Mouse (Mus musculus): ENCODE data around the gene Tor1b. TPM values are rescaled to one million over a fixed set of nuclear protein-coding genes. Genes with fewer than 3 reads are reported as not detected.

Tor1b gene
- polyA plus RNA-seq, 1 experiment from 2014 or later = 20.1 TPM

GRCm38 (mm10) chr2:30995432-30995996 lies 42.8 kb downstream of the Tor1b start:
- H3K4me3 ChIP-seq (ENCODE audit: low read depth, low read length) = no peak overlapping the region
- TF ChIP-seq CTCF (IDR thresholded peaks at IDR 0.05; ENCODE audit: low read depth) (no peak), EP300 (optimal IDR thresholded peaks at IDR 0.05) (no peak)
- H3K27me3 ChIP-seq (ENCODE audit: control insufficient read depth, insufficient read depth, low read length) = no peaks in the 10 kb centered on the region
- H3K9ac ChIP-seq (ENCODE audit: low read length) = no peak overlapping the region
- no peaks in the 10 kb centered on the region for H3K4me1 ChIP-seq (replicated peaks; ENCODE audit: control insufficient read depth, insufficient read depth)
- ATAC-seq (ENCODE audit: low FRiP score, low TSS enrichment) (0 out of 2 replicates have a peak, but pooled peaks have one; percentile 23), DNase-seq (ENCODE audit: low spot score) (no peak)
- no peaks in the 10 kb centered on the region for H3K36me3 ChIP-seq (ENCODE audit: control insufficient read depth, insufficient read depth, low read length)
- H3K4me2 ChIP-seq (replicated peaks; ENCODE audit: low read depth) = no peak overlapping the region
- no peak overlapping the region for H3K27ac ChIP-seq (replicated peaks)
- no peaks in the 10 kb centered on the region for H3K9me3 ChIP-seq (ENCODE audit: control insufficient read depth, low read length)
- WGBS = 76% methylated on average over 11 of the region's 11 CpGs

GRCm38 (mm10) chr2:30998443-30999260 lies 45.9 kb downstream of the Tor1b start:
- H3K9me3 ChIP-seq (ENCODE audit: control insufficient read depth, low read length) = no peaks in the 10 kb centered on the region
- H3K27ac ChIP-seq (replicated peaks) = no peak overlapping the region
- no peak overlapping the region for H3K4me3 ChIP-seq (ENCODE audit: low read depth, low read length)
- H3K4me1 ChIP-seq (replicated peaks; ENCODE audit: control insufficient read depth, insufficient read depth) = no peaks in the 10 kb centered on the region
- no peak overlapping the region for H3K4me2 ChIP-seq (replicated peaks; ENCODE audit: low read depth)
- no peaks in the 10 kb centered on the region; the same call in 1 of the 2 replicates for H3K36me3 ChIP-seq (ENCODE audit: control insufficient read depth, insufficient read depth, low read length)
- WGBS = 64% methylated on average over 8 of the region's 8 CpGs
- TF ChIP-seq CTCF (IDR thresholded peaks at IDR 0.05; ENCODE audit: low read depth) = no peak
- no peak for TF ChIP-seq EP300 (optimal IDR thresholded peaks at IDR 0.05)
- no peak overlapping the region for H3K9ac ChIP-seq (ENCODE audit: low read length)
- no peaks in the 10 kb centered on the region for H3K27me3 ChIP-seq (ENCODE audit: control insufficient read depth, insufficient read depth, low read length)
- no peak for ATAC-seq (ENCODE audit: low FRiP score, low TSS enrichment)
- DNase-seq (ENCODE audit: low spot score) = no peak

- H3K9ac ChIP-seq (ENCODE audit: low read length) = no peak overlapping the region
- no peaks in the 10 kb centered on the region for H3K9me3 ChIP-seq (ENCODE audit: control insufficient read depth, low read length)
- no peak for ATAC-seq (ENCODE audit: low FRiP score, low TSS enrichment)
- no peak for TF ChIP-seq EP300 (optimal IDR thresholded peaks at IDR 0.05)
- TF ChIP-seq CTCF (IDR thresholded peaks at IDR 0.05; ENCODE audit: low read depth) = no peak
- H3K4me2 ChIP-seq (replicated peaks; ENCODE audit: low read depth) = no peak overlapping the region
- no peak overlapping the region for H3K4me3 ChIP-seq (ENCODE audit: low read depth, low read length)
- H3K36me3 ChIP-seq (ENCODE audit: control insufficient read depth, insufficient read depth, low read length) = peaks cover under 1% of the 10 kb centered on the region; the same call in 1 of the 2 replicates
- H3K27me3 ChIP-seq (ENCODE audit: control insufficient read depth, insufficient read depth, low read length) = no peaks in the 10 kb centered on the region
- no peaks in the 10 kb centered on the region for H3K4me1 ChIP-seq (replicated peaks; ENCODE audit: control insufficient read depth, insufficient read depth)
- DNase-seq (ENCODE audit: low spot score) = no peak
- H3K27ac ChIP-seq (replicated peaks) = no peak overlapping the region
- 92% methylated on average over 10 of the region's 10 CpGs for WGBS
Observed at GRCm38 (mm10) chr2:31002857-31003256, 50.1 kb downstream of the Tor1b start.

- TF ChIP-seq EP300 (optimal IDR thresholded peaks at IDR 0.05) (no peak), CTCF (IDR thresholded peaks at IDR 0.05; ENCODE audit: low read depth) (no peak)
- Histone ChIP-seq H3K27ac (replicated peaks) (no peak overlapping the region), H3K27me3 (ENCODE audit: control insufficient read depth, insufficient read depth, low read length) (no peaks in the 10 kb centered on the region), H3K4me2 (replicated peaks; ENCODE audit: low read depth) (no peak overlapping the region), H3K36me3 (ENCODE audit: control insufficient read depth, insufficient read depth, low read length) (peaks cover 4% of the 10 kb centered on the region; the same call in 1 of the 2 replicates), H3K4me1 (replicated peaks; ENCODE audit: control insufficient read depth, insufficient read depth) (no peaks in the 10 kb centered on the region), H3K9ac (ENCODE audit: low read length) (no peak overlapping the region), H3K4me3 (ENCODE audit: low read depth, low read length) (no peak overlapping the region), H3K9me3 (ENCODE audit: control insufficient read depth, low read length) (no peaks in the 10 kb centered on the region)
- DNase-seq (ENCODE audit: low spot score) (no peak), ATAC-seq (ENCODE audit: low FRiP score, low TSS enrichment) (no peak)
- 66% methylated on average over 2 of the region's 2 CpGs for WGBS
Observed at GRCm38 (mm10) chr2:31005453-31005852, 52.7 kb downstream of the Tor1b start.

GRCm38 (mm10) chr2:31006434-31006833 lies 53.7 kb downstream of the Tor1b start:
- 73% methylated on average over 5 of the region's 5 CpGs for WGBS
- Histone ChIP-seq H3K27ac (replicated peaks) (no peak overlapping the region), H3K36me3 (ENCODE audit: control insufficient read depth, insufficient read depth, low read length) (peaks cover 8% of the 10 kb centered on the region; the same call in 1 of the 2 replicates), H3K9me3 (ENCODE audit: control insufficient read depth, low read length) (no peaks in the 10 kb centered on the region), H3K4me2 (replicated peaks; ENCODE audit: low read depth) (no peak overlapping the region), H3K27me3 (ENCODE audit: control insufficient read depth, insufficient read depth, low read length) (no peaks in the 10 kb centered on the region), H3K4me3 (ENCODE audit: low read depth, low read length) (no peak overlapping the region), H3K4me1 (replicated peaks; ENCODE audit: control insufficient read depth, insufficient read depth) (no peaks in the 10 kb centered on the region), H3K9ac (ENCODE audit: low read length) (no peak overlapping the region)
- ATAC-seq (ENCODE audit: low FRiP score, low TSS enrichment) = no peak
- TF ChIP-seq EP300 (optimal IDR thresholded peaks at IDR 0.05) (no peak), CTCF (IDR thresholded peaks at IDR 0.05; ENCODE audit: low read depth) (no peak)
- DNase-seq (ENCODE audit: low spot score) = no peak

- DNase-seq (ENCODE audit: low spot score) (no peak), ATAC-seq (ENCODE audit: low FRiP score, low TSS enrichment) (no peak)
- H3K27me3 ChIP-seq (ENCODE audit: control insufficient read depth, insufficient read depth, low read length) = no peaks in the 10 kb centered on the region
- H3K27ac ChIP-seq (replicated peaks) = no peak overlapping the region
- no peak overlapping the region for H3K4me2 ChIP-seq (replicated peaks; ENCODE audit: low read depth)
- TF ChIP-seq EP300 (optimal IDR thresholded peaks at IDR 0.05) = no peak
- TF ChIP-seq CTCF (IDR thresholded peaks at IDR 0.05; ENCODE audit: low read depth) = no peak
- no peaks in the 10 kb centered on the region for H3K4me1 ChIP-seq (replicated peaks; ENCODE audit: control insufficient read depth, insufficient read depth)
- no peak overlapping the region for H3K9ac ChIP-seq (ENCODE audit: low read length)
- H3K4me3 ChIP-seq (ENCODE audit: low read depth, low read length) = no peak overlapping the region
- H3K36me3 ChIP-seq (ENCODE audit: control insufficient read depth, insufficient read depth, low read length) = peaks cover 8% of the 10 kb centered on the region; the same call in 1 of the 2 replicates
- no peaks in the 10 kb centered on the region for H3K9me3 ChIP-seq (ENCODE audit: control insufficient read depth, low read length)
- 56% methylated on average over 5 of the region's 5 CpGs for WGBS
Observed at GRCm38 (mm10) chr2:31007208-31007607, 54.4 kb downstream of the Tor1b start.

Other genes with a start within 250 kb of the Tor1b start
- gene 1700001O22Rik, start 149.3 kb upstream of the Tor1b start, polyA plus RNA-seq (2015; fragmentation: Nextera tagmentation; extraction: Ambion mirVana) = 2.0 and 2.5 TPM in 2 replicates
- gene Ntmt1, start 145.1 kb upstream of the Tor1b start, polyA plus RNA-seq (2015; fragmentation: Nextera tagmentation; extraction: Ambion mirVana) = 52.4 and 53.3 TPM in 2 replicates
- gene Asb6, start 122.6 kb upstream of the Tor1b start, polyA plus RNA-seq (2015; fragmentation: Nextera tagmentation; extraction: Ambion mirVana) = 17.2 and 19.6 TPM in 2 replicates
- gene Prrx2, start 118.0 kb upstream of the Tor1b start, polyA plus RNA-seq (2015; fragmentation: Nextera tagmentation; extraction: Ambion mirVana) = 1.8 and 2.0 TPM in 2 replicates
- gene Ptges, start 23.1 kb upstream of the Tor1b start, polyA plus RNA-seq (2015; fragmentation: Nextera tagmentation; extraction: Ambion mirVana) = 28.3 and 29.2 TPM in 2 replicates
- 49.1 and 51.2 TPM in 2 replicates for gene Tor1a, start 15.0 kb downstream of the Tor1b start, polyA plus RNA-seq (2015; fragmentation: Nextera tagmentation; extraction: Ambion mirVana)
- 29.5 TPM in 2 replicates for gene BC005624, start 29.2 kb downstream of the Tor1b start, polyA plus RNA-seq (2015; fragmentation: Nextera tagmentation; extraction: Ambion mirVana)
- 8.9 and 9.0 TPM in 2 replicates for gene Usp20, start 29.3 kb downstream of the Tor1b start, polyA plus RNA-seq (2015; fragmentation: Nextera tagmentation; extraction: Ambion mirVana)
- gene Fnbp1, start 189.0 kb downstream of the Tor1b start, polyA plus RNA-seq (2015; fragmentation: Nextera tagmentation; extraction: Ambion mirVana) = 15.7 and 16.3 TPM in 2 replicates
- gene Gpr107, start 199.4 kb downstream of the Tor1b start, polyA plus RNA-seq (2015; fragmentation: Nextera tagmentation; extraction: Ambion mirVana) = 23.7 and 25.4 TPM in 2 replicates

All from stomach, postnatal 0 days (tissue).